Mouse (Mus musculus) liver, embryonic 16.5 days (tissue): ENCODE results near the gene Oaz3. TPM values are rescaled to one million over a fixed set of nuclear protein-coding genes. Genes with fewer than 3 reads are reported as not detected.

Source experiments
- ATAC-seq: fragments of 200-750 bp; cut with Nextera tagmentation; 2 replicates; pipeline ENCODE4 v1.8.0; 2017; ENCODE audit warnings: low read depth, mild to moderate bottlenecking, moderate number of reproducible peaks, moderate library complexity
- H3K27ac ChIP-seq: fragments of 300-500 bp; sonication (generic); 2 replicates; pipeline ENCODE4 v1.5.1; 2014; ENCODE audit warnings: mild to moderate bottlenecking, low read length
- H3K27me3 ChIP-seq: fragments of 300-500 bp; sonication (generic); 2 replicates; pipeline ENCODE4 v1.6.1; 2014; ENCODE audit warnings: low read depth, low read length, mixed read lengths; ENCODE audit not compliant: control insufficient read depth, insufficient read depth
- H3K36me3 ChIP-seq: fragments of 300-500 bp; sonication (generic); 2 replicates; pipeline ENCODE4 v1.6.1; 2014; ENCODE audit warnings: mild to moderate bottlenecking; ENCODE audit not compliant: control insufficient read depth, insufficient read depth
- H3K4me1 ChIP-seq: fragments of 300-500 bp; sonication (generic); 2 replicates; pipeline ENCODE4 v1.6.1; 2014; ENCODE audit warnings: low read depth, low read length, mixed read lengths; ENCODE audit not compliant: control insufficient read depth
- H3K4me2 ChIP-seq: fragments of 300-500 bp; sonication (generic); 2 replicates; pipeline ENCODE4 v1.6.1; 2014; ENCODE audit warnings: low read depth, low read length, mixed read lengths
- H3K4me3 ChIP-seq: fragments of 300-500 bp; sonication (generic); 2 replicates; pipeline ENCODE4 v1.5.1; 2014; ENCODE audit warnings: low read depth, mild to moderate bottlenecking, low read length
- H3K9ac ChIP-seq: fragments of 300-500 bp; sonication (generic); 2 replicates; pipeline ENCODE4 v1.6.1; 2014; ENCODE audit warnings: low read depth, low read length
- H3K9me3 ChIP-seq: fragments of 300-500 bp; sonication (generic); replicated peaks from 2 replicates; pipeline ENCODE4 v1.6.1; 2016; ENCODE audit warnings: low read length; ENCODE audit not compliant: control insufficient read depth
- WGBS: fragments of 180-500 bp; shearing (Covaris S2); extraction: QIAGEN DNeasy Blood & Tissue Kit; methylation state at CpG from one replicate; pipeline ENCODE4 v1.1.7; 2014; ENCODE audit not compliant: insufficient replicate concordance; 5-methylcytosine and 5-hydroxymethylcytosine counted together
- polyA plus RNA-seq: library from polyadenylated mRNA; unstranded; fragments of >200 nt; fragmentation: Nextera tagmentation; extraction: Ambion mirVana; gene quantifications from 2 replicates; pipeline ENCODE4 v1.2.1, GENCODE M21; 2015

Oaz3 gene
- polyA plus RNA-seq, 1 experiment from 2014 or later: 0.26 TPM

DNA sequence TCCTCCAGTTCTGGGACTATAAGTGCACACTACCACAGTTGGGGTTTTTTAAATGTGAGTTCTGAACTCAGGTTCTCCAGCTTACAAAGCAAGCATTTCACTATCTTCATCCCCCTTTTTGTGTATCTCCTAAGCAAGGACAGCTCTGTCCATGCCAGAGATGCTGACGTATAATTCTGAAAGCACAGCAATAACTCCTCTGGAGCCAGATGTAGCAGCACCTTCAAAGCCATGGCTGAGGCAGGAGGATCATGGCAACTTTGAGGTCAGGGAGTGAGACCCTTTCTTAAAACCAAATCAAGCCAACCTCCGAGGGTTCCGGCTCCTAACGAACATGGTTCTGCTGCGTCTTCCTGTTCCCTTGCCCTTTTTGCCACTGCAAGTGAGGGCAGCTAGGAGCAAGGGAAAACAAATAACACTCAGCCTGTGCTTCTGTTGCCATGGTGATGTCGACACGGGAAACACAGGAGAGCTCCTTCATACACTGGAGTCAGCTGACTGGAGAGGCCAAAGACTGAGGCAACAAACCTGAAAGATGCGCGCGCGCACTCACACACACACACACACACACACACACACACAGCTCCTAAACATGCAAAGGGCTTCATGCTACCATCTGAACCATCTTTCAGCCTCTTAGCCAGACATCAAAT is 20.3 kb upstream of the Oaz3 start:
- peak; percentile 41; the same call in 1 of the 2 replicates for ATAC-seq
- no peak overlapping the region for H3K4me2 ChIP-seq
- no peaks in the 10 kb centered on the region for H3K36me3 ChIP-seq
- no peaks in the 10 kb centered on the region for H3K9me3 ChIP-seq
- H3K4me3 ChIP-seq: no peak overlapping the region
- no peak overlapping the region for H3K27ac ChIP-seq
- 63% methylated on average over 11 of the region's 11 CpGs for WGBS
- peaks cover 2% of the 10 kb centered on the region; the same call in 1 of the 2 replicates for H3K27me3 ChIP-seq
- H3K4me1 ChIP-seq: no peaks in the 10 kb centered on the region
- no peak overlapping the region for H3K9ac ChIP-seq

DNA sequence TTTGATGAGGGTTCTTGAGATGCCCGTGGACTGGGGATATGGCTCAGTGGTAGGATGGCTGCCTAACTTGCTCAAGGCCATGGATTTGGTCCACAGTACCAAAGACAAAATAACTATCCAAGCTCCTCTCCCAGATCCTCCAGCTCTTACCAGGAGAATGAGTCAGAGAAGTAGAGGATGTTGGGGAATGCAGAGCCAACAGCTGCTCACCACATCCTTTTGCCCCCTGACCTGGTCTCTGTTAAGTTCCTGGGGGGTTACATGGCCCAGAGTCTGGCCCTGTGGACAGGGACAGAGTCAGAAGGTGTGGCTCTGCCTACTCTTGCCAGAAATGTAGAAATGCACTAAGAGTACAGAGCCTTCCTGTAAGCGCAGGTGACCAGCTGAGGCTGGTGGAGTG is 16.1 kb upstream of the Oaz3 start:
- Histone ChIP-seq H3K27me3 (no peaks in the 10 kb centered on the region), H3K27ac (no peak overlapping the region), H3K9ac (no peak overlapping the region), H3K4me3 (no peak overlapping the region), H3K4me2 (no peak overlapping the region), H3K9me3 (no peaks in the 10 kb centered on the region; the same call in 1 of the 2 replicates), H3K4me1 (peaks cover 3% of the 10 kb centered on the region; the same call in 1 of the 2 replicates), H3K36me3 (no peaks in the 10 kb centered on the region)
- no peak for ATAC-seq
- WGBS: 68% methylated on average over 2 of the region's 2 CpGs

DNA sequence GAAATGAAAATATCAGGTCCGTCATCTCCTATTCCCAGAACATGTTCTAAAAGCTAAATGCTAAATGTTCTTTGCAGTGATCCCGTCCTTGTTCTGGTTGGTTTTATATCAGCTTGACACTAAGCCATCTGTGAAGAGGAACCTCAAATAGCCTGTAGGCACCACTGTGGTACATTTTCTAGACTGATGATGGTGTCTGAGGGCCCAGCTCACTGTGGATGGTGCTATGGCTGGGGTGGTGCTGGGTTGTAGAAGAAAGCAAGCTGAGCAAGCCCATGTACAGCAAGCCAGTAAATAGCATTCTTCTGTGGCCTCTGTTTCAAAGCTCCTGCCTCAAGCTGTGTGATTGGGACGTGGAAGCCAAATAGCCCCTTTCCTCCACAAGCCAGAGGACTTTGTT is 13.3 kb upstream of the Oaz3 start:
- no peaks in the 10 kb centered on the region; the same call in 1 of the 2 replicates for H3K9me3 ChIP-seq
- H3K9ac ChIP-seq: no peak overlapping the region
- no peaks in the 10 kb centered on the region for H3K27me3 ChIP-seq
- no peak overlapping the region for H3K4me2 ChIP-seq
- peaks cover 3% of the 10 kb centered on the region; the same call in 1 of the 2 replicates for H3K4me1 ChIP-seq
- WGBS: 58% methylated on average over 3 of the region's 3 CpGs
- H3K27ac ChIP-seq: no peak overlapping the region
- ATAC-seq: no peak
- H3K4me3 ChIP-seq: no peak overlapping the region
- no peaks in the 10 kb centered on the region for H3K36me3 ChIP-seq

DNA sequence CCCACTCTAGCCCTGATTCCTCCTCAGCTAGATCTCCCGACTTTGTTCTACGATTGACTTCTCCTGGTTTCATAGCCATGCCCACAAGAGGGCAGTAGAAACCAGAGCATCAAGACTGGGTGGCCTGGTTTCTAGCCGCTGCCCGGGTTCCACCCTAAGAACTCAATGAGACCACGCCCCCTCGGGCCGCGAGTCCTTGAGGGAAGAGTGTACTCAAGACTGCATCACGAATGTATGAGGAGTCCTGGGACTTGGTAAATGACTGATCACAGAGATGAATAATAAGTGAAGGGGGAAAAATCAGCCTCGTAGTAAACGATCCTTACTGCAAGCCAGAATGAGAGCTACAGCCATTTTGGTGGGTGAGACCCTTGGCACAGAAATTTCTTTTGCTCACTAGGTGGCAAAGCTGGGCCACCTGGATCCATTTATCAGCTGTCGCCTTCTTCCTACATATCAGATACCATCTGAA is 12.8 kb upstream of the Oaz3 start:
- ATAC-seq: peak; percentile 66
- Histone ChIP-seq H3K27me3 (no peaks in the 10 kb centered on the region), H3K4me1 (peaks cover 3% of the 10 kb centered on the region; the same call in 1 of the 2 replicates), H3K36me3 (no peaks in the 10 kb centered on the region), H3K4me2 (peak overlapping the region; percentile 44), H3K27ac (no peak overlapping the region), H3K9ac (no peak overlapping the region), H3K9me3 (no peaks in the 10 kb centered on the region; the same call in 1 of the 2 replicates), H3K4me3 (peak overlapping the region; percentile 32)
- 2% methylated on average over 12 of the region's 12 CpGs for WGBS

DNA sequence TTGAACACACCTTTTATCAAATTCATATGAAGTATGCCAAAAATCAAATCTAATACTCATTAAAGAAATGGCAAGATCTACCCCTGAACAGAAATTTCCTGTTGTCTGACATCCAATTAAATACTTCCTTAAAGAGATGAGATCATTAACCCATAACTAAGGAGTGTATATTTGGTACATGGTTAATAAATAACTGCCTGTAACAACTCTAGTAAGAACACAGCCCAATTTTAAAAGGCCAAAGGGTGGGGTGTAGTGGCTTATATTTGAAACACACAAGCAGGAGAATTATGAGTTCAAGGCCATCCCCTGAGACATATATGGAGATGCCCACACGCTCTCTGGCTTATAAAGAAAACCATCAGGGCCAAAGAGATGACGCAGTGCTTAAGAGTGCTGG is 5.7 kb upstream of the Oaz3 start:
- H3K9me3 ChIP-seq: no peaks in the 10 kb centered on the region
- H3K9ac ChIP-seq: no peak overlapping the region
- peaks cover 5% of the 10 kb centered on the region for H3K4me1 ChIP-seq
- peaks cover 21% of the 10 kb centered on the region for H3K36me3 ChIP-seq
- no peak overlapping the region for H3K4me3 ChIP-seq
- no peaks in the 10 kb centered on the region for H3K27me3 ChIP-seq
- H3K4me2 ChIP-seq: no peak overlapping the region
- 71% methylated on average over 2 of the region's 2 CpGs for WGBS
- no peak overlapping the region for H3K27ac ChIP-seq
- no peak for ATAC-seq

DNA sequence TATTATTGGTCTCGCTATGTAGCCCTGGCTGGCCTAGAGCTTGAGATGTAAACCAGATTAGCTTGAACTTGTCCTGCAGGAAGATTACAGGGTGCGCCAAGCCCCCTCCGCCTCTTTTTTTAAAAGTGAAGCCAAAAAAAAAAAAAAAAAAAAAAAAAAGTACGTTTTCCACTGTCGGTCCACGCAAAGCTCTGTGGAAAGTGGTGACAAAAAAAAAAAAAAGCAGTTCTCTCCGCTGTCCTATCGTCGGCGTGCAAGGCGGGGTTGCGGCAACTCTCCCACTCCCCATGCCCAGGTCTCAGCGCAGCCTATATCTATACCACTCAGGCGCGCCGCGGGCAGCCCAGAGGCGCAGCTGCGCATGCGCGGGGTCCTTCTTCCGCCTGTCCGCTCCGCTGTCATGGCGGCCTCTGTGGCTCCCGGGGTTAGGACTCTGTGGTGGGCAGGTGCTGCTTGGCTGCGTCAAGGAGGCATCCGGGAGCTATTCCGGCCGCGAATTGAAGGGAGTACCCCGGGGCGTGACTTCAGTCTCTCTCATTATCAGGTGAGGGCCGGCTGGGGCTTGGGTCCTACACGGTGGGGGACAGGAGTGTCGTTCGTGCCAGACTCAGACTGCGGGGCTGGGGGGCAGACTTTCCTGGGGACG is 641 bp downstream of the Oaz3 start, which contains the start of gene Mrpl9:
TSS of gene Mrpl9 (plus strand) at position 368 of the 646 bp plus-strand sequence.
- Histone ChIP-seq H3K27ac (peak within 1 kb of the TSS; percentile 61), H3K36me3 (peaks cover 18% of the 10 kb centered on the region), H3K4me2 (peak within 1 kb of the TSS; percentile 89), H3K9me3 (no peaks in the 10 kb centered on the region), H3K4me3 (peak within 1 kb of the TSS; percentile 93), H3K4me1 (peaks cover 9% of the 10 kb centered on the region), H3K9ac (peak within 1 kb of the TSS; percentile 93), H3K27me3 (peaks cover 6% of the 10 kb centered on the region)
- ATAC-seq: peak; percentile 99
- under 1% methylated on average over 38 of the region's 39 CpGs for whole genome bisulfite sequencing

DNA sequence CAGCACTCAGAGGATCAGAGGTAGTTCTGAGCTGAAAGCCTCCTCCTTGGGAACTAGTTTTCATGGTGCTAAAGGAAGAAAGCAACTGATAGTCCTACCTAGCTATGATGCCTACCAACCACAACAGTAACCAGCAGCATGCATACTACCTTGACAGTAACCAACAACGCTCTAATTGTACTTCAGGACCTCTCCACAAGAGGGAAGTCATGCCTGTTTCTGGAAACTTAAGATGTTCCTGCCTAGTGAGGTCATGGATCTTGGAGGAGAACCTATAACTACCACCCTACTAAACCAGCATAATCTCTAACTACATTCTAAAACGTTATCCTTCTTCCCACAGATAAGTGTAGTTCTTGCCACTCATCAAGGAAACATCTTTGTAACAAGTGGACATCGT is 2.5 kb downstream of the Oaz3 start:
- WGBS: 34% methylated on average over 3 of the region's 3 CpGs
- H3K4me1 ChIP-seq: peaks cover 9% of the 10 kb centered on the region

DNA sequence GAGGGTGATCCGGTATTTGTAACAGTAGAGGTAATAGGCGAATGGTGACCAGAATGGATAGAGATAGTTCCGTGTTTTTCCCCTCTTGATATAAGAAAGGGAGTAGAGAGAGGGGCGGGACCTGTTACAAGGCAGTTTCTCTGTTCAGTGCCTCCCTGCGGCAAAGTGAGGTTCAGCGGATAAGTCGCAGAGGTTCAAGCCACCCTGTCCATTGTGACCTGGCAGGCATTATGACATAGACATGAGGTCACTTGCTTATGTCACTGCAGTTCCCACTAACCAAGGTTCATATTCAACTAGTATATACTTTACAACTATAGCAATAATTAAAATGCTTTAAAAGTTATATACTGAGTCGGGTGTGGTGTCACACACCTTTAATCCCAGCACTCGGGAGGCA is 7.3 kb downstream of the Oaz3 start:
- peaks cover 6% of the 10 kb centered on the region for H3K27me3 ChIP-seq
- H3K27ac ChIP-seq: no peak overlapping the region
- no peaks in the 10 kb centered on the region for H3K9me3 ChIP-seq
- H3K4me2 ChIP-seq: no peak overlapping the region
- 72% methylated on average over 9 of the region's 9 CpGs for WGBS
- no peak overlapping the region for H3K9ac ChIP-seq
- no peaks in the 10 kb centered on the region for H3K36me3 ChIP-seq
- H3K4me3 ChIP-seq: no peak overlapping the region
- no peaks in the 10 kb centered on the region; the same call in 1 of the 2 replicates for H3K4me1 ChIP-seq
- no peak for ATAC-seq

More for the DNA sequence above, 2.5 kb downstream of the Oaz3 start:
- Histone ChIP-seq H3K9me3 (no peaks in the 10 kb centered on the region), H3K4me3 (no peak overlapping the region), H3K4me2 (no peak overlapping the region), H3K9ac (no peak overlapping the region), H3K36me3 (peaks cover 8% of the 10 kb centered on the region), H3K27ac (no peak overlapping the region), H3K27me3 (peaks cover 6% of the 10 kb centered on the region)
- ATAC-seq: no peak

DNA sequence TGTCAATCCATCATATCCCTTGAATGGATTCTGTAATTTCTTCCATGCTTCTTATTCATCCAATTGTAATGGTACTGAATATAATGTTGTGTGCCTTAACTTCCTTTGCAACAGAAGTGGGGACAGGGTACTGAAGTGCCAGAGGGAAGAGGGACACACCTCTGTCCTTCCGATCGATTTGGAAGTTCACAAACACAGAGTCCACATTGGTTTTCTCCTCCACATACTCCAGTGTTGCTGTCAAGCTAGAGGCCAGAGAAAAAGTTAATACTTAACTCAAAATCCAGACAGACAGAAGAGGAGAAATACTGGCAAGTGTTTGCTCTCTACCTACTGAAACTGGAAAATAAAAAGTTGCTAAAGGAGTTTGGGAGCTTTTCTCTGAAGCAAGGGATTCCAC is 9.4 kb downstream of the Oaz3 start:
- no peaks in the 10 kb centered on the region for H3K36me3 ChIP-seq
- H3K4me3 ChIP-seq: no peak overlapping the region
- WGBS: 63% methylated on average over 2 of the region's 2 CpGs
- no peaks in the 10 kb centered on the region for H3K27me3 ChIP-seq
- ATAC-seq: peak; percentile 66
- H3K4me1 ChIP-seq: no peaks in the 10 kb centered on the region; the same call in 1 of the 2 replicates
- no peak overlapping the region for H3K9ac ChIP-seq
- H3K4me2 ChIP-seq: no peak overlapping the region
- H3K9me3 ChIP-seq: no peaks in the 10 kb centered on the region
- H3K27ac ChIP-seq: peak overlapping the region; percentile 76
